Mouse (Mus musculus): ENCODE measurements at regions not wholly inside any gene's neighbourhood (a gene's known extent, or its start where the extent isn't known, plus 50 kb on each side); places are given as distances from the start of the nearest gene placed in this dataset.

DNA sequence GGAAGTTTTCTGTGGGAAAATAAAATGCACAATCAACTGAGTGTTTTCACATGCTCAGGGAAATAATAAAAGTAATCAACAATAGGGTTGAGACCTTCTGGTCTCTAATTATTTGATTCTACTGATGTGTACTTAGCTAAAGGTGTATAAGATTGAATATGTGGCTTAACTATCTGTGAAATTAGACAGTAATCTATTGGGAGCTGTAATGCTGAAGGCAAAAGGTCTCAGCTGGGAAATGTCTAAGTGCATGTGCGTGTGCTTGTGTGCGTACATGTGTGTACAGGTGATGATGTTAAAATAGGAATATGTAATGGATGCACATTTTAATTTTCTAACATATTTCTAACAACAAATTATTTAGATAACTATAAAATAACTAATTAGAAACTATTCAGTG is 1318.2 kb upstream of the Gje1 start:
- Histone ChIP-seq H3K27me3 (ENCODE audit: control insufficient read depth, insufficient read depth, low read depth, low read length) (no peaks in the 10 kb centered on the region), H3K9ac (ENCODE audit: low read depth, low read length) (no peak overlapping the region), H3K36me3 (ENCODE audit: control insufficient read depth, insufficient read depth, low read length) (no peaks in the 10 kb centered on the region), H3K27ac (ENCODE audit: low read length) (no peak overlapping the region), H3K4me2 (ENCODE audit: low read length) (no peak overlapping the region), H3K4me1 (ENCODE audit: control insufficient read depth, insufficient read depth, low read length) (no peaks in the 10 kb centered on the region), H3K4me3 (ENCODE audit: low read depth, low read length) (no peak overlapping the region), H3K9me3 (replicated peaks; ENCODE audit: control insufficient read depth, low read length, poor library complexity, severe bottlenecking) (no peaks in the 10 kb centered on the region)
- ATAC-seq: no peak
- WGBS: 69% methylated on average over 2 of the region's 2 CpGs

- H3K9ac ChIP-seq (ENCODE audit: low read depth, low read length): no peak overlapping the region
- no peaks in the 10 kb centered on the region for H3K36me3 ChIP-seq (ENCODE audit: control insufficient read depth, insufficient read depth, low read length)
- no peak overlapping the region for H3K27ac ChIP-seq (ENCODE audit: low read length)
- H3K27me3 ChIP-seq (ENCODE audit: control insufficient read depth, insufficient read depth, low read depth, low read length): no peaks in the 10 kb centered on the region
- no peak overlapping the region for H3K4me2 ChIP-seq (ENCODE audit: low read length)
- no peak overlapping the region for H3K4me3 ChIP-seq (ENCODE audit: low read depth, low read length)
- no peaks in the 10 kb centered on the region for H3K9me3 ChIP-seq (replicated peaks; ENCODE audit: control insufficient read depth, low read length, poor library complexity, severe bottlenecking)
- no peaks in the 10 kb centered on the region for H3K4me1 ChIP-seq (ENCODE audit: control insufficient read depth, insufficient read depth, low read length)
- no peak for ATAC-seq
Measured at GRCm38 (mm10) chr10:16033096-16033495, 1315.1 kb upstream of the Gje1 start.

GRCm38 (mm10) chr10:16030802-16031201 is 1312.8 kb upstream of the Gje1 start:
- Histone ChIP-seq H3K36me3 (ENCODE audit: control insufficient read depth, insufficient read depth, low read length) (no peaks in the 10 kb centered on the region), H3K4me2 (ENCODE audit: low read length) (no peak overlapping the region), H3K27ac (ENCODE audit: low read length) (no peak overlapping the region), H3K4me1 (ENCODE audit: control insufficient read depth, insufficient read depth, low read length) (no peaks in the 10 kb centered on the region), H3K9me3 (replicated peaks; ENCODE audit: control insufficient read depth, low read length, poor library complexity, severe bottlenecking) (no peaks in the 10 kb centered on the region), H3K4me3 (ENCODE audit: low read depth, low read length) (no peak overlapping the region), H3K27me3 (ENCODE audit: control insufficient read depth, insufficient read depth, low read depth, low read length) (no peaks in the 10 kb centered on the region), H3K9ac (ENCODE audit: low read depth, low read length) (no peak overlapping the region)
- 61% methylated on average over 2 of the region's 2 CpGs for WGBS
- no peak for ATAC-seq

DNA sequence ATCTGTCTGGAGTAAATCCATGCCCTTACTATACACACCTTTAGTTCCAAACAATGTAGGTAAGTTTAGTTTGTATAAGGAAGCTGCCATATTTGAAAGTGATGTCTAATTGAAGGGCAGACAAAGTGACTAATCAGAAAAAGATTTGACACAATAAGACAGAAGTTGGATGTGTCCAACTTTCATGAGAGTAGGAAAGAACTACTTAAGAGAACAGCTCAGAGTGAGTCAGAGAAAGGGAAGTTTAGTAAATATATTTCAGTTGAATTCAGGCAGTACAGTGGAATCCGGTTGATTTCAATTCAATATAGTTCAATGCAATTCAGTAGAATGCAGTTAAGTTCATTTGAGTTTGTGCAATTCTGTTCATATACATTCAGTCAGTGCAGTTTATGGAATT is 1296.8 kb upstream of the Gje1 start:
- no peak overlapping the region for H3K27ac ChIP-seq (ENCODE audit: low read length)
- no peak for ATAC-seq
- 98% methylated on average over 1 of the region's 1 CpGs for WGBS
- no peaks in the 10 kb centered on the region for H3K27me3 ChIP-seq (ENCODE audit: control insufficient read depth, insufficient read depth, low read depth, low read length)
- no peak overlapping the region for H3K4me2 ChIP-seq (ENCODE audit: low read length)
- H3K36me3 ChIP-seq (ENCODE audit: control insufficient read depth, insufficient read depth, low read length): no peaks in the 10 kb centered on the region
- H3K4me1 ChIP-seq (ENCODE audit: control insufficient read depth, insufficient read depth, low read length): no peaks in the 10 kb centered on the region
- H3K9me3 ChIP-seq (replicated peaks; ENCODE audit: control insufficient read depth, low read length, poor library complexity, severe bottlenecking): no peaks in the 10 kb centered on the region
- no peak overlapping the region for H3K9ac ChIP-seq (ENCODE audit: low read depth, low read length)
- H3K4me3 ChIP-seq (ENCODE audit: low read depth, low read length): no peak overlapping the region

- no peaks in the 10 kb centered on the region for H3K27me3 ChIP-seq (ENCODE audit: control insufficient read depth, insufficient read depth, low read depth, low read length)
Measured at GRCm38 (mm10) chr10:16001246-16001645, 1283.2 kb upstream of the Gje1 start.

DNA sequence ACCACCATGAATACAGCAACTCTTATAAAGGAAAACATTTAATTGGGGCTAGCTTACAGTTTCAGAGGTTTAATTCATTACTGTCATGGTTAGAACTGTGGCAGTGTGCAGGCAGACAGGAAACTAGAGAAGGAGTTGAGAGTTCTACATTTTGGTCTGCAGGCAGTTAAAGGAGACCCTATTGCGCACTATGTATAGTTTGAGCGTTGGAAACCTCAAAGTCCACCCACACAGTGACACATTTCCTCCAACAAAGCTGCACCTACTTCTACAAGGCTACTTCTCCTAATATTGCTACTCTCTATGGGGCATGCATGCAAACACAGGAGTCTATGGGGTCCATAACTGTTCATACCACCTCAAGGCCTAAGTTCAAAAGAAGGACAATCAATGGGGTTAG is 1275.3 kb upstream of the Gje1 start:
- no peak overlapping the region for H3K27ac ChIP-seq (ENCODE audit: low read length)
- ATAC-seq: no peak
- H3K27me3 ChIP-seq (ENCODE audit: control insufficient read depth, insufficient read depth, low read depth, low read length): no peaks in the 10 kb centered on the region
- H3K4me3 ChIP-seq (ENCODE audit: low read depth, low read length): no peak overlapping the region
- no peaks in the 10 kb centered on the region for H3K9me3 ChIP-seq (replicated peaks; ENCODE audit: control insufficient read depth, low read length, poor library complexity, severe bottlenecking)
- whole genome bisulfite sequencing: 96% methylated on average over 2 of the region's 2 CpGs
- no peaks in the 10 kb centered on the region for H3K4me1 ChIP-seq (ENCODE audit: control insufficient read depth, insufficient read depth, low read length)
- no peak overlapping the region for H3K9ac ChIP-seq (ENCODE audit: low read depth, low read length)
- H3K4me2 ChIP-seq (ENCODE audit: low read length): no peak overlapping the region
- no peaks in the 10 kb centered on the region for H3K36me3 ChIP-seq (ENCODE audit: control insufficient read depth, insufficient read depth, low read length)

More at GRCm38 (mm10) chr10:16001246-16001645, 1283.2 kb upstream of the Gje1 start:
- Histone ChIP-seq H3K4me3 (ENCODE audit: low read depth, low read length) (no peak overlapping the region), H3K4me1 (ENCODE audit: control insufficient read depth, insufficient read depth, low read length) (no peaks in the 10 kb centered on the region), H3K9me3 (replicated peaks; ENCODE audit: control insufficient read depth, low read length, poor library complexity, severe bottlenecking) (no peaks in the 10 kb centered on the region), H3K27ac (ENCODE audit: low read length) (no peak overlapping the region), H3K36me3 (ENCODE audit: control insufficient read depth, insufficient read depth, low read length) (no peaks in the 10 kb centered on the region), H3K9ac (ENCODE audit: low read depth, low read length) (no peak overlapping the region), H3K4me2 (ENCODE audit: low read length) (no peak overlapping the region)
- no peak for ATAC-seq
- 88% methylated on average over 2 of the region's 2 CpGs for WGBS
